Mouse (Mus musculus) olfactory bulb, adult 2 months (tissue): ENCODE measurements around the gene Celf2.

Experiments
- CTCF ChIP-seq: fragments of 200-500 bp; IDR thresholded peaks from 2 replicates; pipeline ENCODE4 v1.5.1; 2012; ENCODE audit warnings: low read depth, mild to moderate bottlenecking, low read length, moderate library complexity; ENCODE audit not compliant: insufficient read depth
- POLR2A ChIP-seq: fragments of 200-500 bp; IDR thresholded peaks from 2 replicates; pipeline ENCODE4 v1.6.1; 2012; ENCODE audit warnings: mild to moderate bottlenecking, low read depth, low read length, moderate library complexity; ENCODE audit not compliant: insufficient read depth

- TF ChIP-seq CTCF (no peak), POLR2A (no peak)
Observed at GRCm38 (mm10) chr2:6647028-6647427, 862.3 kb downstream of the Celf2 start.
